Mouse (Mus musculus): ENCODE results near the gene Rbbp4.

- TF ChIP-seq CTCF (IDR thresholded peaks at IDR 0.05 in 2 of 3, conservative IDR thresholded peaks at IDR 0.05 in 1 of 3; ENCODE audit: control insufficient read depth in 1 of 3, insufficient read depth in 1 of 3, low read depth in 2 of 3, low read length in 3 of 3, poor library complexity in 1 of 3, severe bottlenecking in 1 of 3) = no peak
- no peak for TF ChIP-seq RCOR1 (IDR thresholded peaks at IDR 0.05; ENCODE audit: low read depth, low read length)
- TF ChIP-seq USF2 (IDR thresholded peaks at IDR 0.05; ENCODE audit: borderline replicate concordance in 1 of 2, insufficient read depth in 1 of 2, low read depth in 1 of 2, low read length in 2 of 2) = no peak
- TF ChIP-seq NELFE (IDR thresholded peaks at IDR 0.05; ENCODE audit: low read depth, low read length) = no peak
- no peak for TF ChIP-seq NRF1 (IDR thresholded peaks at IDR 0.05; ENCODE audit: insufficient read depth, low read depth, low read length, poor library complexity, severe bottlenecking)
These were observed 49.3 kb upstream of the Rbbp4 start for GRCm38 (mm10) chr4:129384440-129384839.

Data from MEL (cell line).